Mouse (Mus musculus): Measurements from ENCODE around the gene Rell1.

- TF ChIP-seq POLR2A (IDR thresholded peaks at IDR 0.05; ENCODE audit: borderline replicate concordance, insufficient read depth, low read length) = no peak
- no peak for TF ChIP-seq CTCF (IDR thresholded peaks at IDR 0.05; ENCODE audit: borderline replicate concordance, insufficient read depth, low read depth, low read length)
These were observed 13.6 kb upstream of the Rell1 start for GRCm38 (mm10) chr5:63982296-63982695.

All from cerebellum, adult 2 months (tissue).